11 mouse cellular contexts compared by ENCODE assay signal in genomic region chr15:65701510-65701909, GRCm38 (mm10).
DNase-seq lines count a peak whose midpoint lies in the region; ATAC-seq and TF ChIP-seq lines count a peak whose summit lies in the region.
"Had no signal": no experiment of that assay in that cellular context is flagged by ENCODE, and none has a peak within 500 bp of the region (broad histone marks: within the 10 kb centered on the region; RNA-seq: fewer than 3 reads in every experiment).

No protein-coding gene starts in this region.

- peak; percentile 65 for DNase-seq in forebrain, postnatal 0 days
- DNase-seq in midbrain, embryonic 14.5 days = peak; percentile 79
- no peak for DNase-seq in midbrain, embryonic 10.5 days (ENCODE audit: low spot score)
- DNase-seq in cerebellum, postnatal 10 days = peak; percentile 47 to 62
- no peak for DNase-seq in ovary, postnatal 14 days (ENCODE audit: low spot score)
- DNase-seq in adrenal gland, postnatal 14 days = no peak
- DNase-seq: kidney, postnatal 10 days; liver, embryonic 13.5 days had no signal

- no peak overlapping the region for H3K27ac ChIP-seq in forebrain, postnatal 0 days (ENCODE audit: low read depth, low read length)
- H3K27ac ChIP-seq in forebrain, embryonic 16.5 days (ENCODE audit: low read length) = no peak overlapping the region
- H3K27ac ChIP-seq in midbrain, embryonic 14.5 days (replicated peaks; ENCODE audit: low read depth, low read length) = no peak overlapping the region
- H3K27ac ChIP-seq in midbrain, embryonic 10.5 days (replicated peaks) = no peak overlapping the region
- H3K27ac ChIP-seq in neural tube, embryonic 15.5 days (replicated peaks) = no peak overlapping the region
- H3K27ac ChIP-seq: liver, embryonic 13.5 days had no signal

- 15% methylated on average over 1 of the region's 1 CpGs for WGBS in forebrain, postnatal 0 days
- WGBS in forebrain, embryonic 16.5 days = 10% methylated on average over 1 of the region's 1 CpGs
- WGBS in midbrain, embryonic 14.5 days = 18% methylated on average over 1 of the region's 1 CpGs
- 6% methylated on average over 1 of the region's 1 CpGs for WGBS in midbrain, embryonic 10.5 days
- WGBS in neural tube, embryonic 15.5 days = 7% methylated on average over 1 of the region's 1 CpGs

- H3K27me3 ChIP-seq in forebrain, postnatal 0 days (ENCODE audit: insufficient read depth, low read length) = no peaks in the 10 kb centered on the region
- H3K27me3 ChIP-seq in forebrain, embryonic 16.5 days (replicated peaks; ENCODE audit: control insufficient read depth, insufficient read depth, low read length) = no peaks in the 10 kb centered on the region
- no peaks in the 10 kb centered on the region for H3K27me3 ChIP-seq in midbrain, embryonic 14.5 days (ENCODE audit: control insufficient read depth, insufficient read depth, low read length)
- H3K27me3 ChIP-seq in midbrain, embryonic 10.5 days (ENCODE audit: low read depth, poor library complexity, severe bottlenecking) = no peaks in the 10 kb centered on the region
- H3K27me3 ChIP-seq in neural tube, embryonic 15.5 days (replicated peaks) = no peaks in the 10 kb centered on the region
- H3K27me3 ChIP-seq: liver, embryonic 13.5 days had no signal

- no peaks in the 10 kb centered on the region for H3K4me1 ChIP-seq in forebrain, postnatal 0 days (ENCODE audit: insufficient read depth)
- no peaks in the 10 kb centered on the region for H3K4me1 ChIP-seq in forebrain, embryonic 16.5 days (replicated peaks; ENCODE audit: control insufficient read depth, insufficient read depth, low read length)
- H3K4me1 ChIP-seq in midbrain, embryonic 14.5 days (ENCODE audit: control insufficient read depth, insufficient read depth, low read length) = no peaks in the 10 kb centered on the region
- no peaks in the 10 kb centered on the region for H3K4me1 ChIP-seq in midbrain, embryonic 10.5 days
- H3K4me1 ChIP-seq in neural tube, embryonic 15.5 days = no peaks in the 10 kb centered on the region
- H3K4me1 ChIP-seq: liver, embryonic 13.5 days had no signal

- H3K9ac ChIP-seq in forebrain, postnatal 0 days = no peak overlapping the region
- H3K9ac ChIP-seq in forebrain, embryonic 16.5 days (replicated peaks; ENCODE audit: low read depth, low read length) = no peak overlapping the region
- no peak overlapping the region for H3K9ac ChIP-seq in midbrain, embryonic 14.5 days (replicated peaks; ENCODE audit: low read length)
- H3K9ac ChIP-seq in neural tube, embryonic 15.5 days (replicated peaks) = no peak overlapping the region
- H3K9ac ChIP-seq: liver, embryonic 13.5 days had no signal

- H3K4me2 ChIP-seq in forebrain, postnatal 0 days (ENCODE audit: low read depth) = no peak overlapping the region
- no peak overlapping the region for H3K4me2 ChIP-seq in forebrain, embryonic 16.5 days (ENCODE audit: low read length)
- no peak overlapping the region for H3K4me2 ChIP-seq in midbrain, embryonic 14.5 days (ENCODE audit: low read length)
- no peak overlapping the region for H3K4me2 ChIP-seq in neural tube, embryonic 15.5 days
- H3K4me2 ChIP-seq: liver, embryonic 13.5 days had no signal

- H3K9me3 ChIP-seq in forebrain, postnatal 0 days (ENCODE audit: low read length) = no peaks in the 10 kb centered on the region
- no peaks in the 10 kb centered on the region for H3K9me3 ChIP-seq in forebrain, embryonic 16.5 days (ENCODE audit: control insufficient read depth, low read length)
- no peaks in the 10 kb centered on the region for H3K9me3 ChIP-seq in midbrain, embryonic 14.5 days (ENCODE audit: control insufficient read depth, low read length)
- H3K9me3 ChIP-seq in midbrain, embryonic 10.5 days (replicated peaks) = no peaks in the 10 kb centered on the region
- H3K9me3 ChIP-seq in neural tube, embryonic 15.5 days (replicated peaks) = no peaks in the 10 kb centered on the region
- H3K9me3 ChIP-seq: liver, embryonic 13.5 days had no signal

- no peak for ATAC-seq in forebrain, postnatal 0 days
- ATAC-seq in forebrain, embryonic 16.5 days = no peak
- no peak for ATAC-seq in midbrain, embryonic 14.5 days (ENCODE audit: low FRiP score, low TSS enrichment)
- peak; percentile 65; the same call in 1 of the 2 replicates for ATAC-seq in neural tube, embryonic 15.5 days (ENCODE audit: low FRiP score)

- peak; percentile 75 for TF ChIP-seq CTCF in forebrain, postnatal 0 days (IDR thresholded peaks at IDR 0.05; ENCODE audit: low read depth)

- no peak overlapping the region for H3K4me3 ChIP-seq in forebrain, postnatal 0 days (ENCODE audit: low read depth, low read length)
- H3K4me3 ChIP-seq in forebrain, embryonic 16.5 days (replicated peaks; ENCODE audit: low read length) = no peak overlapping the region
- no peak overlapping the region for H3K4me3 ChIP-seq in midbrain, embryonic 14.5 days (replicated peaks; ENCODE audit: low read depth, low read length)
- H3K4me3 ChIP-seq in midbrain, embryonic 10.5 days = no peak overlapping the region
- no peak overlapping the region for H3K4me3 ChIP-seq in neural tube, embryonic 15.5 days (replicated peaks)
- H3K4me3 ChIP-seq: liver, embryonic 13.5 days; myocyte had no signal

- no peaks in the 10 kb centered on the region for H3K36me3 ChIP-seq in forebrain, postnatal 0 days (ENCODE audit: insufficient read depth)
- H3K36me3 ChIP-seq in forebrain, embryonic 16.5 days (ENCODE audit: control insufficient read depth, insufficient read depth) = no peaks in the 10 kb centered on the region
- H3K36me3 ChIP-seq in midbrain, embryonic 14.5 days (ENCODE audit: control insufficient read depth, insufficient read depth, low read length) = no peaks in the 10 kb centered on the region
- no peaks in the 10 kb centered on the region for H3K36me3 ChIP-seq in midbrain, embryonic 10.5 days
- no peaks in the 10 kb centered on the region for H3K36me3 ChIP-seq in neural tube, embryonic 15.5 days
- H3K36me3 ChIP-seq: liver, embryonic 13.5 days had no signal

Comparison
In these comparisons a context has a peak if more than half of its experiments do, and no peak if none do; other contexts are left out.
1. DNase-seq: peak in forebrain, postnatal 0 days (single experiment), midbrain, embryonic 14.5 days (single experiment) and cerebellum, postnatal 10 days (2 of 2); none in midbrain, embryonic 10.5 days (single experiment), ovary, postnatal 14 days (single experiment) and adrenal gland, postnatal 14 days (single experiment).